Mouse (Mus musculus): ENCODE measurements around the gene Bicra. TPM values are rescaled to one million over a fixed set of nuclear protein-coding genes. Genes with fewer than 3 reads are reported as not detected.

Bicra gene
- polyA plus RNA-seq, 1 experiment, result 10.2 TPM

DNA sequence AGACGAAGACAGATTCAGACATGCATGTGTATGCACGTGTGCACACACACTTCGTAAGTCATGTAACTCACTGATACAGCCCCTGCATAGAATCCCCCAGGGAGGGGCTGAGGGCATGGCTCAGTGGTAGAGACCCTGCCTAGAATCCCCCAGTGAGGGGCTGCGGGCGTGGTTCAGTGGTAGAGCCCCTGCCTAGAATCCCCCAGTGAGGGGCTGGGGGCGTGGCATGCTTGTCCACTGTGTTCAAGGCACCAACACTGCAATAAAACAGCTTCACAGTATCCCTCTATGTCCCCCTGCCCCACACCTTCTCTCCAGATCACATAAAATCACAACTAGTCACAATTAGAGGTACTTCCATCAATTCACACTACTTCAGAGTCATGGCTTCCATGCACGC, 85.9 kb downstream of the Bicra start:
- H3K4me3 ChIP-seq (ENCODE audit: low read depth, low read length), result no peak overlapping the region
- H3K9ac ChIP-seq (ENCODE audit: low read depth, poor library complexity, severe bottlenecking), result no peak overlapping the region
- H3K27me3 ChIP-seq (ENCODE audit: control insufficient read depth, insufficient read depth, low read length, poor library complexity, severe bottlenecking), result no peaks in the 10 kb centered on the region
- no peaks in the 10 kb centered on the region for H3K9me3 ChIP-seq (replicated peaks; ENCODE audit: control insufficient read depth, insufficient read depth, low read length, poor library complexity, severe bottlenecking)
- TF ChIP-seq EP300 (IDR thresholded peaks at IDR 0.05; ENCODE audit: insufficient read depth, low read depth, low read length), result no peak
- TF ChIP-seq CTCF (IDR thresholded peaks at IDR 0.05; ENCODE audit: low read depth, low read length), result no peak
- TF ChIP-seq POLR2A (IDR thresholded peaks at IDR 0.05; ENCODE audit: insufficient read depth, low read length), result no peak
- peaks cover 2% of the 10 kb centered on the region for H3K4me1 ChIP-seq (ENCODE audit: control insufficient read depth, insufficient read depth, low read length)
- H3K27ac ChIP-seq (ENCODE audit: insufficient read depth, low read length), result no peak overlapping the region
- no peaks in the 10 kb centered on the region for H3K36me3 ChIP-seq (ENCODE audit: control insufficient read depth, insufficient read depth, low read length, poor library complexity, severe bottlenecking)

DNA sequence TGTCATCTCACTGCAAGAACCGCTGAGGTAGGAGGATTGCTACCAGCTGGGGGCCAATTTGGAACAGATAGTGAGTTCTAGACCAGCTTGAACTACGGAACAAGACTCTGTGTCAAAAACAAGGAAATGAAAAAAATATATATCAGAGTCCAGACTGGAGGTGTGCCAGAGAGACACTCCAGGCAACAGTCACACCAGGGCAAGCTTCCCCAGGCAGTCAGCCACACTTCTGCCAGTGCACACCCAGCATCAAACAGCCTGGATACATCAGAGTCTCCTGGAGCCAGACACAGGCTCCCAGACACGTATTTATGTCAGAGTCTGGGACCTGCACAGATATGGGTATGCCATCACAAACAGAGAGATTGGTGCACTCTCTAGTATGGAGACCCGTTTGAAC, 86.5 kb downstream of the Bicra start:
- TF ChIP-seq EP300 (IDR thresholded peaks at IDR 0.05; ENCODE audit: insufficient read depth, low read depth, low read length) (no peak), CTCF (IDR thresholded peaks at IDR 0.05; ENCODE audit: low read depth, low read length) (no peak), POLR2A (IDR thresholded peaks at IDR 0.05; ENCODE audit: insufficient read depth, low read length) (no peak)
- Histone ChIP-seq H3K4me1 (ENCODE audit: control insufficient read depth, insufficient read depth, low read length) (peaks cover 2% of the 10 kb centered on the region), H3K4me3 (ENCODE audit: low read depth, low read length) (no peak overlapping the region), H3K36me3 (ENCODE audit: control insufficient read depth, insufficient read depth, low read length, poor library complexity, severe bottlenecking) (no peaks in the 10 kb centered on the region), H3K27ac (ENCODE audit: insufficient read depth, low read length) (no peak overlapping the region), H3K27me3 (ENCODE audit: control insufficient read depth, insufficient read depth, low read length, poor library complexity, severe bottlenecking) (no peaks in the 10 kb centered on the region), H3K9ac (ENCODE audit: low read depth, poor library complexity, severe bottlenecking) (no peak overlapping the region), H3K9me3 (replicated peaks; ENCODE audit: control insufficient read depth, insufficient read depth, low read length, poor library complexity, severe bottlenecking) (no peaks in the 10 kb centered on the region)

GRCm38 (mm10) chr7:15960691-15961090, 87.0 kb downstream of the Bicra start:
- TF ChIP-seq POLR2A (IDR thresholded peaks at IDR 0.05; ENCODE audit: insufficient read depth, low read length) (no peak), EP300 (IDR thresholded peaks at IDR 0.05; ENCODE audit: insufficient read depth, low read depth, low read length) (no peak), CTCF (IDR thresholded peaks at IDR 0.05; ENCODE audit: low read depth, low read length) (no peak)
- Histone ChIP-seq H3K9me3 (replicated peaks; ENCODE audit: control insufficient read depth, insufficient read depth, low read length, poor library complexity, severe bottlenecking) (no peaks in the 10 kb centered on the region), H3K9ac (ENCODE audit: low read depth, poor library complexity, severe bottlenecking) (no peak overlapping the region), H3K36me3 (ENCODE audit: control insufficient read depth, insufficient read depth, low read length, poor library complexity, severe bottlenecking) (no peaks in the 10 kb centered on the region), H3K27me3 (ENCODE audit: control insufficient read depth, insufficient read depth, low read length, poor library complexity, severe bottlenecking) (no peaks in the 10 kb centered on the region), H3K27ac (ENCODE audit: insufficient read depth, low read length) (no peak overlapping the region), H3K4me3 (ENCODE audit: low read depth, low read length) (no peak overlapping the region), H3K4me1 (ENCODE audit: control insufficient read depth, insufficient read depth, low read length) (peaks cover 2% of the 10 kb centered on the region)

GRCm38 (mm10) chr7:15956143-15956542, 91.6 kb downstream of the Bicra start:
- TF ChIP-seq POLR2A (IDR thresholded peaks at IDR 0.05; ENCODE audit: insufficient read depth, low read length), result no peak
- TF ChIP-seq EP300 (IDR thresholded peaks at IDR 0.05; ENCODE audit: insufficient read depth, low read depth, low read length), result no peak
- no peak for TF ChIP-seq CTCF (IDR thresholded peaks at IDR 0.05; ENCODE audit: low read depth, low read length)
- Histone ChIP-seq H3K4me3 (ENCODE audit: low read depth, low read length) (no peak overlapping the region), H3K27ac (ENCODE audit: insufficient read depth, low read length) (no peak overlapping the region), H3K27me3 (ENCODE audit: control insufficient read depth, insufficient read depth, low read length, poor library complexity, severe bottlenecking) (no peaks in the 10 kb centered on the region), H3K9ac (ENCODE audit: low read depth, poor library complexity, severe bottlenecking) (no peak overlapping the region), H3K9me3 (replicated peaks; ENCODE audit: control insufficient read depth, insufficient read depth, low read length, poor library complexity, severe bottlenecking) (no peaks in the 10 kb centered on the region), H3K36me3 (ENCODE audit: control insufficient read depth, insufficient read depth, low read length, poor library complexity, severe bottlenecking) (no peaks in the 10 kb centered on the region), H3K4me1 (ENCODE audit: control insufficient read depth, insufficient read depth, low read length) (peaks cover 2% of the 10 kb centered on the region)

DNA sequence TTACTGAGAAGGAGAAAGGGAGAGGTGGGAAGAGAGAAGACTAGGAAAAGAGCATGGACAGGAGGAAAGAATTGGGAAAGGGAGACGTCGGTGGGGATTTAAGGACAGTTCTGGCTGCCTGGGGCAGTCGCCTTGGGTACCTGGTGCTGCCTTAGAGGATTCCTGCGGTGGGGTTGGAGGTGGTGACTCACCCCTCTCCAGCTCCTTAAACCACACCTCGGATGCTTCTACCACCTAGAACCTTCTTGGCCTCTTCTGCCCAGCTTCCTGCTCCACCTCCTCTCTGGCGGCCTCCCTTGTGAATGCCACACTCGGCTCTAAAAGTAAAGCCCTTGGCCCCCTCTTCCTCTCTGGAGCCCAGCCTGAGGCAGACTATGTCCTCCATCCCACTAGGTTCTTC, 92.2 kb downstream of the Bicra start:
- Histone ChIP-seq H3K4me1 (ENCODE audit: control insufficient read depth, insufficient read depth, low read length) (peaks cover 4% of the 10 kb centered on the region), H3K27ac (ENCODE audit: insufficient read depth, low read length) (no peak overlapping the region), H3K9me3 (replicated peaks; ENCODE audit: control insufficient read depth, insufficient read depth, low read length, poor library complexity, severe bottlenecking) (no peaks in the 10 kb centered on the region), H3K36me3 (ENCODE audit: control insufficient read depth, insufficient read depth, low read length, poor library complexity, severe bottlenecking) (no peaks in the 10 kb centered on the region), H3K27me3 (ENCODE audit: control insufficient read depth, insufficient read depth, low read length, poor library complexity, severe bottlenecking) (no peaks in the 10 kb centered on the region), H3K4me3 (ENCODE audit: low read depth, low read length) (peak overlapping the region; percentile 55), H3K9ac (ENCODE audit: low read depth, poor library complexity, severe bottlenecking) (peak overlapping the region; percentile 62)
- TF ChIP-seq EP300 (IDR thresholded peaks at IDR 0.05; ENCODE audit: insufficient read depth, low read depth, low read length), result no peak
- no peak for TF ChIP-seq POLR2A (IDR thresholded peaks at IDR 0.05; ENCODE audit: insufficient read depth, low read length)
- no peak for TF ChIP-seq CTCF (IDR thresholded peaks at IDR 0.05; ENCODE audit: low read depth, low read length)

DNA sequence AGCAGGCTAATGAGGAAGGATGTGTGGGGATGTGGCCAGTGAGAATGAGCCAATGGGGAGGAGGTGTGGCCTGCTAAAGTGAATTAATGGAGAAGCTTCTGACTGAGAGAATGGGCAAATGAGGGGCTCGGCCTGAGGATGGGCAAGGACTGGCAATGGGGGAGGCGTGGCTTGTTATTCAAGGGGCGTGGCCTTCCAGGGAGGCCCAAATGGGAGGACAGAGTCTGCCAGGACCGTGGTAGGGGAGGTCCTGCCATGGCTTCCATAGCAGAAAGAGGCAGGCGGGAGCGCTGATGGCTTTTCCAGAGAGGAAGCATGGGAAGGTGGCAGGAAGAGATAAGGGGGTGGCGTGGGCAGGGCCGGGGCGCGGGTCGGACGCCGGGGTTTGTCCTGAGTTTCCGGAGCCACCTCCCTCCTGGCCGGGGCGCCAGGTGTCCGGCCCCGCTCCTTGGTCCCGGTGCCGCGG, 92.7 kb downstream of the Bicra start:
- peak overlapping the region; percentile 55 for H3K4me3 ChIP-seq (ENCODE audit: low read depth, low read length)
- no peak overlapping the region for H3K27ac ChIP-seq (ENCODE audit: insufficient read depth, low read length)
- H3K36me3 ChIP-seq (ENCODE audit: control insufficient read depth, insufficient read depth, low read length, poor library complexity, severe bottlenecking), result no peaks in the 10 kb centered on the region
- no peaks in the 10 kb centered on the region for H3K27me3 ChIP-seq (ENCODE audit: control insufficient read depth, insufficient read depth, low read length, poor library complexity, severe bottlenecking)
- TF ChIP-seq EP300 (IDR thresholded peaks at IDR 0.05; ENCODE audit: insufficient read depth, low read depth, low read length) (no peak), CTCF (IDR thresholded peaks at IDR 0.05; ENCODE audit: low read depth, low read length) (no peak), POLR2A (IDR thresholded peaks at IDR 0.05; ENCODE audit: insufficient read depth, low read length) (peak; percentile 18)
- peak overlapping the region; percentile 62 for H3K9ac ChIP-seq (ENCODE audit: low read depth, poor library complexity, severe bottlenecking)
- no peaks in the 10 kb centered on the region for H3K9me3 ChIP-seq (replicated peaks; ENCODE audit: control insufficient read depth, insufficient read depth, low read length, poor library complexity, severe bottlenecking)
- peaks cover 5% of the 10 kb centered on the region for H3K4me1 ChIP-seq (ENCODE audit: control insufficient read depth, insufficient read depth, low read length)
